ENCODE assay signal across 8 mouse cellular contexts in genomic region chr3:137938608-137939007, GRCm38 (mm10). TPM values are rescaled to one million over a fixed set of nuclear protein-coding genes. Genes with fewer than 3 reads are reported as not detected.
DNase-seq lines count a peak whose midpoint lies in the region; ATAC-seq and TF ChIP-seq lines count a peak whose summit lies in the region.
"Had no signal": no experiment of that assay in that cellular context is flagged by ENCODE, and none has a peak within 500 bp of the region (broad histone marks: within the 10 kb centered on the region; RNA-seq: fewer than 3 reads in every experiment).

No protein-coding gene starts in this region.

- TF ChIP-seq POLR2A in ES-Bruce4 (IDR thresholded peaks at IDR 0.05; ENCODE audit: insufficient read depth, low read length) = no peak

- H3K4me2 ChIP-seq in embryonic facial prominence, embryonic 13.5 days = peak overlapping the region; percentile 43
- peak overlapping the region; percentile 34 for H3K4me2 ChIP-seq in limb, embryonic 13.5 days (replicated peaks)
- no peak overlapping the region for H3K4me2 ChIP-seq in midbrain, embryonic 16.5 days (ENCODE audit: low read length)

- peak; percentile 64 for DNase-seq in NIH3T3 (ENCODE audit: low read depth)
- peak; percentile 56 to 63 for DNase-seq in heart, postnatal 14 days
- no peak for DNase-seq in thymus, adult 18-20 months

- 38% methylated on average over 6 of the region's 6 CpGs for WGBS in embryonic facial prominence, embryonic 13.5 days
- WGBS in limb, embryonic 13.5 days = 45% methylated on average over 6 of the region's 6 CpGs
- 44% methylated on average over 6 of the region's 6 CpGs for WGBS in midbrain, embryonic 16.5 days

- H3K9ac ChIP-seq in ES-Bruce4 (ENCODE audit: low read depth, poor library complexity, severe bottlenecking) = peak overlapping the region; percentile 61
- no peak overlapping the region for H3K9ac ChIP-seq in embryonic facial prominence, embryonic 13.5 days
- H3K9ac ChIP-seq in limb, embryonic 13.5 days = no peak overlapping the region
- no peak overlapping the region for H3K9ac ChIP-seq in midbrain, embryonic 16.5 days (ENCODE audit: low read depth, low read length)

- no peaks in the 10 kb centered on the region for H3K36me3 ChIP-seq in ES-Bruce4 (ENCODE audit: control insufficient read depth, insufficient read depth, low read length, poor library complexity, severe bottlenecking)
- H3K36me3 ChIP-seq in embryonic facial prominence, embryonic 13.5 days = no peaks in the 10 kb centered on the region
- no peaks in the 10 kb centered on the region for H3K36me3 ChIP-seq in limb, embryonic 13.5 days
- H3K36me3 ChIP-seq in midbrain, embryonic 16.5 days (ENCODE audit: control insufficient read depth, insufficient read depth, low read length) = no peaks in the 10 kb centered on the region

- H3K4me1 ChIP-seq in ES-Bruce4 (ENCODE audit: control insufficient read depth, insufficient read depth, low read length) = peaks cover 2% of the 10 kb centered on the region
- H3K4me1 ChIP-seq in embryonic facial prominence, embryonic 13.5 days = 0 out of 2 replicates have a peak, but pooled peaks cover 4% of the 10 kb centered on the region
- no peaks in the 10 kb centered on the region for H3K4me1 ChIP-seq in limb, embryonic 13.5 days
- H3K4me1 ChIP-seq in midbrain, embryonic 16.5 days (ENCODE audit: control insufficient read depth, insufficient read depth, low read length) = 0 out of 2 replicates have a peak, but pooled peaks cover 4% of the 10 kb centered on the region

- no peaks in the 10 kb centered on the region for H3K27me3 ChIP-seq in ES-Bruce4 (ENCODE audit: control insufficient read depth, insufficient read depth, low read length, poor library complexity, severe bottlenecking)
- H3K27me3 ChIP-seq in embryonic facial prominence, embryonic 13.5 days = no peaks in the 10 kb centered on the region
- no peaks in the 10 kb centered on the region for H3K27me3 ChIP-seq in limb, embryonic 13.5 days
- no peaks in the 10 kb centered on the region for H3K27me3 ChIP-seq in midbrain, embryonic 16.5 days (ENCODE audit: control insufficient read depth, insufficient read depth, low read depth, low read length)

- H3K9me3 ChIP-seq in ES-Bruce4 (replicated peaks; ENCODE audit: control insufficient read depth, insufficient read depth, low read length, poor library complexity, severe bottlenecking) = no peaks in the 10 kb centered on the region; the same call in 1 of the 2 replicates
- no peaks in the 10 kb centered on the region for H3K9me3 ChIP-seq in embryonic facial prominence, embryonic 13.5 days
- no peaks in the 10 kb centered on the region for H3K9me3 ChIP-seq in limb, embryonic 13.5 days
- H3K9me3 ChIP-seq in midbrain, embryonic 16.5 days (replicated peaks; ENCODE audit: control insufficient read depth, low read length, poor library complexity, severe bottlenecking) = no peaks in the 10 kb centered on the region

- TF ChIP-seq CTCF in ES-Bruce4 (IDR thresholded peaks at IDR 0.05; ENCODE audit: low read depth, low read length) = peak; percentile 58

- TF ChIP-seq EP300 in ES-Bruce4 (IDR thresholded peaks at IDR 0.05; ENCODE audit: insufficient read depth, low read depth, low read length) = no peak

- H3K4me3 ChIP-seq in ES-Bruce4 (ENCODE audit: low read depth, low read length) = peak overlapping the region; percentile 75
- H3K4me3 ChIP-seq in embryonic facial prominence, embryonic 13.5 days = peak overlapping the region; percentile 13; the same call in 1 of the 2 replicates
- H3K4me3 ChIP-seq in limb, embryonic 13.5 days = peak overlapping the region; percentile 20; the same call in 1 of the 2 replicates
- no peak overlapping the region for H3K4me3 ChIP-seq in midbrain, embryonic 16.5 days (ENCODE audit: low read depth, low read length)
- H3K4me3 ChIP-seq: myocyte had no signal

- intact Hi-C loops in heart, postnatal 14 days (cut with DNase I) = loop anchor here (5.0 kb wide), 1 partner anchor 49 kb away; no protein-coding TSS in a partner anchor

- no peak for ATAC-seq in embryonic facial prominence, embryonic 13.5 days (ENCODE audit: insufficient number of reproducible peaks, insufficient read depth, low FRiP score, low TSS enrichment, low read depth)
- ATAC-seq in limb, embryonic 13.5 days (ENCODE audit: low FRiP score, low read depth) = no peak
- peak; percentile 70; the same call in 1 of the 2 replicates for ATAC-seq in midbrain, embryonic 16.5 days

- no peak overlapping the region for H3K27ac ChIP-seq in ES-Bruce4 (ENCODE audit: insufficient read depth, low read length)
- H3K27ac ChIP-seq in embryonic facial prominence, embryonic 13.5 days = no peak overlapping the region
- H3K27ac ChIP-seq in limb, embryonic 13.5 days = no peak overlapping the region
- no peak overlapping the region for H3K27ac ChIP-seq in midbrain, embryonic 16.5 days (ENCODE audit: low read length)

RNA-seq across cellular contexts. Expression of gene Lamtor3, which starts 20.3 kb away (rescaled TPM):
- 47.1 and 55.3 TPM in 2 replicates for polyA plus RNA-seq in ES-Bruce4 (2011; ENCODE audit: insufficient read depth, insufficient read length, low read depth, missing spikeins)
- polyA plus RNA-seq in embryonic facial prominence, embryonic 13.5 days (2015; fragmentation: Nextera tagmentation; extraction: Ambion mirVana) = 112 and 120 TPM in 2 replicates
- 10 to 100 TPM; 88.9 to 90.3 TPM for total RNA-seq in heart, postnatal 14 days (2021)
- polyA plus RNA-seq in limb, embryonic 13.5 days (2015; fragmentation: Nextera tagmentation; extraction: Ambion mirVana) = 108 and 114 TPM in 2 replicates
- polyA plus RNA-seq in midbrain, embryonic 16.5 days (2015; fragmentation: Nextera tagmentation; extraction: Ambion mirVana) = 132 and 133 TPM in 2 replicates

RNA-seq across cellular contexts. Expression of gene Dapp1, which starts 42.7 kb away (rescaled TPM):
- 3.2 and 9.9 TPM in 2 replicates for polyA plus RNA-seq in ES-Bruce4 (2011; ENCODE audit: insufficient read depth, insufficient read length, low read depth, missing spikeins)
- polyA plus RNA-seq in embryonic facial prominence, embryonic 13.5 days (2015; fragmentation: Nextera tagmentation; extraction: Ambion mirVana) = 5.9 and 6.8 TPM in 2 replicates
- total RNA-seq in heart, postnatal 14 days (2021) = 1 to 10 TPM; 3.8 to 5.0 TPM
- polyA plus RNA-seq in limb, embryonic 13.5 days (2015; fragmentation: Nextera tagmentation; extraction: Ambion mirVana) = 3.4 TPM in 2 replicates
- 1.5 and 2.7 TPM in 2 replicates for polyA plus RNA-seq in midbrain, embryonic 16.5 days (2015; fragmentation: Nextera tagmentation; extraction: Ambion mirVana)

Comparison
In these comparisons a context has a peak if more than half of its experiments do, and no peak if none do; other contexts are left out.
1. DNase-seq: peak in NIH3T3 (single experiment) and heart, postnatal 14 days (2 of 2); none in thymus, adult 18-20 months (0 of 2).